Mouse (Mus musculus): ENCODE measurements around the gene 4930558K02Rik. TPM values are rescaled to one million over a fixed set of nuclear protein-coding genes. Genes with fewer than 3 reads are reported as not detected.

The 4930558K02Rik gene
- total and polyA plus RNA-seq, 3 experiments: not detected

DNA sequence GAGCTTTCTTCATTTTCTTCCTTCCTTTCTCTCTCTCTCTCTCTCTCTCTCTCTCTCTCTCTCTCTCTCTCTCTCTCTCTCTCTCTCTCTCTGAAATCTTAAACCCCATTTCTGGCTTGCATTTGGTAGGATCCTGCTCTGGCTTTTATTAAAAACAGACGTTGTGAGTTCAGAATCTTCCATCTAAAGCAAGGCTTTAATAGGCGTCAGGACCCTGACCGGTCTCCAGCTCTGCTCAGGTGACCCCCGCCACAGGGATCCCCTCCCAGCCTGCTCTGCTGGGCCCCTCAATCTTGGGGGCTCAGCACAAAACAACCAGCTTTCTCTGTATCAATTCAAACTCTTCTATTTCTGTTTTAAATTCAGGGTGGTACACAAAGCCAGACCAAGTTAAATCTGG, 28.8 kb upstream of the 4930558K02Rik start:
- Histone ChIP-seq H3K36me3 (ENCODE audit: control insufficient read depth, insufficient read depth, low read length) (no peaks in the 10 kb centered on the region), H3K79me2 (replicated peaks; ENCODE audit: control insufficient read depth, insufficient read depth, low read length) (no peaks in the 10 kb centered on the region), H3K9ac (ENCODE audit: low read depth, low read length) (no peak overlapping the region), H3K27me3 (ENCODE audit: control insufficient read depth, insufficient read depth, low read length) (no peaks in the 10 kb centered on the region), H3K4me3 (no peak overlapping the region), H3K27ac (no peak overlapping the region; the same call in 1 of the 2 replicates), H3K4me1 (ENCODE audit: control insufficient read depth, insufficient read depth, low read length) (peaks cover 8% of the 10 kb centered on the region)
- no peak for TF ChIP-seq CTCF (IDR thresholded peaks at IDR 0.05)
- no peak for TF ChIP-seq EP300 (IDR thresholded peaks at IDR 0.05; ENCODE audit: insufficient read depth, low read depth, low read length)
- no peak for TF ChIP-seq POLR2A (IDR thresholded peaks at IDR 0.05; ENCODE audit: insufficient read depth, low read depth, low read length)
- no peak for DNase-seq
- 78% methylated on average over 4 of the region's 4 CpGs for WGBS
- intact Hi-C loops (cut with DNase I): loop anchor here (10.0 kb wide), 1 partner anchor 267 kb away; no protein-coding TSS in a partner anchor

DNA sequence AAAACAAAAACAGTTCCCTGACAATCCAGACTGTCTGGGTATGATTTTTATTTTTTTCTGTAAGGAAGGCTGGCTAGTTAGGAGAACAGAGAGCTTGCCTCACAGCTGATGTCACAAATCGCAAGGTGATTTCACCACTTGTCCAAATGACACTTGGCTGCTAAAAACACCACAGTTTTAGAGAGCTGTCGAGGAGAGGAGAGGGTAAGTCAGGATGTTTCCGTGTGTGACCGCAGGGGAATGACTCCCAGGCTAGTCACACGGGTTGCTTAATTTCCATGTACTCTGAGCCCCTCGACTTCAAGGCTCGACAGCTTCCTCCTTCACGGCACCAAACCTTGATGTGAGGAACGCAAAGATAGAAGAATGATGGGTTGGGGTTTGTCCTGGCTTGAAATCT, 26.7 kb upstream of the 4930558K02Rik start:
- H3K27me3 ChIP-seq (ENCODE audit: control insufficient read depth, insufficient read depth, low read length): no peaks in the 10 kb centered on the region
- no peaks in the 10 kb centered on the region for H3K36me3 ChIP-seq (ENCODE audit: control insufficient read depth, insufficient read depth, low read length)
- intact Hi-C loops (cut with DNase I): loop anchor here (10.0 kb wide), 1 partner anchor 269 kb away; no protein-coding TSS in a partner anchor
- no peak overlapping the region for H3K4me3 ChIP-seq
- peak overlapping the region; percentile 71; the same call in 1 of the 2 replicates for H3K27ac ChIP-seq
- no peak for DNase-seq
- no peak overlapping the region for H3K9ac ChIP-seq (ENCODE audit: low read depth, low read length)
- 81% methylated on average over 9 of the region's 9 CpGs for WGBS
- no peaks in the 10 kb centered on the region for H3K79me2 ChIP-seq (replicated peaks; ENCODE audit: control insufficient read depth, insufficient read depth, low read length)
- TF ChIP-seq POLR2A (IDR thresholded peaks at IDR 0.05; ENCODE audit: insufficient read depth, low read depth, low read length): no peak
- no peak for TF ChIP-seq CTCF (IDR thresholded peaks at IDR 0.05)
- no peak for TF ChIP-seq EP300 (IDR thresholded peaks at IDR 0.05; ENCODE audit: insufficient read depth, low read depth, low read length)
- peaks cover 8% of the 10 kb centered on the region for H3K4me1 ChIP-seq (ENCODE audit: control insufficient read depth, insufficient read depth, low read length)

- TF ChIP-seq CTCF (IDR thresholded peaks at IDR 0.05): peak; percentile 76
- TF ChIP-seq EP300 (IDR thresholded peaks at IDR 0.05; ENCODE audit: insufficient read depth, low read depth, low read length): 0 out of 2 replicates have a peak, but pooled peaks have one; percentile 41
- no peak for TF ChIP-seq POLR2A (IDR thresholded peaks at IDR 0.05; ENCODE audit: insufficient read depth, low read depth, low read length)
- Histone ChIP-seq H3K4me3 (peak overlapping the region; percentile 15), H3K4me1 (ENCODE audit: control insufficient read depth, insufficient read depth, low read length) (peaks cover 8% of the 10 kb centered on the region), H3K27me3 (ENCODE audit: control insufficient read depth, insufficient read depth, low read length) (no peaks in the 10 kb centered on the region), H3K36me3 (ENCODE audit: control insufficient read depth, insufficient read depth, low read length) (no peaks in the 10 kb centered on the region), H3K79me2 (replicated peaks; ENCODE audit: control insufficient read depth, insufficient read depth, low read length) (no peaks in the 10 kb centered on the region), H3K27ac (peak overlapping the region; percentile 71), H3K9ac (ENCODE audit: low read depth, low read length) (peak overlapping the region; percentile 51)
- 41% methylated on average over 23 of the region's 23 CpGs for WGBS
- peak; percentile 60 to 70 for DNase-seq
- intact Hi-C loops (cut with DNase I): loop anchor here (5.0 to 10.0 kb wide), 2 partner anchors 212 to 270 kb away; no protein-coding TSS in a partner anchor
Measured at GRCm38 (mm10) chr1:162004821-162005770, 25.7 kb upstream of the 4930558K02Rik start.

DNA sequence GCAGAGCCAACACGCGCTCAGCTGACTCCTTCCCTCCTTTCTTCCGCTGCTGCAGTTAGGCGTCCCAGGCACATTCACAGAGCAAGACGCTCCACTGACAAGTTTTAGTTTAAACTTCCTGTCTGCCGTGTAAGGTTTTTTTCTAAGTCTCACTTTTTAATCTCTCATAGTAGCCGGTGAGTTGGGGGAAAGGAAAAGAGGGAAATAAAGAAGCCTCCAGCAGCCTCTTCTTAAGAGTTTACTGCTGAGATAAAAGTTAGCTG, 25.0 kb upstream of the 4930558K02Rik start:
- Histone ChIP-seq H3K27me3 (ENCODE audit: control insufficient read depth, insufficient read depth, low read length) (no peaks in the 10 kb centered on the region), H3K4me3 (no peak overlapping the region), H3K36me3 (ENCODE audit: control insufficient read depth, insufficient read depth, low read length) (no peaks in the 10 kb centered on the region; the same call in 1 of the 2 replicates), H3K4me1 (ENCODE audit: control insufficient read depth, insufficient read depth, low read length) (peaks cover 10% of the 10 kb centered on the region), H3K79me2 (replicated peaks; ENCODE audit: control insufficient read depth, insufficient read depth, low read length) (no peaks in the 10 kb centered on the region), H3K9ac (ENCODE audit: low read depth, low read length) (no peak overlapping the region), H3K27ac (peak overlapping the region; percentile 71)
- TF ChIP-seq CTCF (IDR thresholded peaks at IDR 0.05): no peak
- TF ChIP-seq POLR2A (IDR thresholded peaks at IDR 0.05; ENCODE audit: insufficient read depth, low read depth, low read length): no peak
- no peak for TF ChIP-seq EP300 (IDR thresholded peaks at IDR 0.05; ENCODE audit: insufficient read depth, low read depth, low read length)
- 30% methylated on average over 7 of the region's 7 CpGs for WGBS
- intact Hi-C loops (cut with DNase I): loop anchor here (5.0 to 10.0 kb wide), 2 partner anchors 213 to 270 kb away; no protein-coding TSS in a partner anchor
- DNase-seq: no peak

DNA sequence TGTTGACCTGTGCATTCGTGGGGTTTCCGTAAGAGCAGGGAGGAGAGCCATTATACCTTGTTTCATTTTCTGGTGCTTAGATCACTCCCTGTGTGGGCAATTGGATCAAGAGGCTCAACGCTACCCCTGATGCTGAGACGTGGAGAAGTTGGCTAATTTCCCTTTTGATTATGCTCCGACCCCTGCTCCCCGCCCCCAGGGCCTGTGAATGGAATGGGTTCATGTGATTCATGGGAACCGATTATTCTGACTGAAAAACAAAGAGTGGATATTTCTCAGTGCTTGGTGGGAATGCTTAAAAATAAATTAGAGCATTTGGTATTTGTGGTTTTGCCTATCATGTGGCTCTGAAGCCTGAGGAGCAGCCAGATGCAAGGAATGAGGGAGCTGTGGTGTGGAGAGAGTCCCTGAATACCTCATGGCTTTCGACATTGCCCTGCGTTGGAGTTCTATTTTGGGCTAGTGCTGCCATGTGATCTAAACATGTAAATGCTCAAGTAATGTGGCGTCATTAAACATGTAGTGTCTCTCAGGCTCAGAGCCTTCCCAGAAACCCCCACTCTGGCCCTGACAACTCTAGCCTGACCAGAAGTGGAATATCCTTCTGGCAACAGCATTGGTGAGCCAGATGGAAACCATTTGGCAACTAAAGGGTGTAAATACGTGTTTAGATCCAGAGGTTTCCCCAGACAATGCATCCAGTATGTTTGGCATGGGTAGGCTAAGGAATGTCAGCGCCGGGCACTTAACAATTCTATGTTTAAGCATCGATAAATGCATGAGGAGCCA, 24.5 kb upstream of the 4930558K02Rik start:
- H3K27me3 ChIP-seq (ENCODE audit: control insufficient read depth, insufficient read depth, low read length): no peaks in the 10 kb centered on the region
- DNase-seq: peak; percentile 15 to 24
- H3K9ac ChIP-seq (ENCODE audit: low read depth, low read length): no peak overlapping the region
- intact Hi-C loops (cut with DNase I): loop anchor here (5.0 to 10.0 kb wide), 2 partner anchors 213 to 271 kb away; no protein-coding TSS in a partner anchor
- WGBS: 53% methylated on average over 14 of the region's 14 CpGs
- H3K4me1 ChIP-seq (ENCODE audit: control insufficient read depth, insufficient read depth, low read length): peaks cover 10% of the 10 kb centered on the region
- H3K4me3 ChIP-seq: no peak overlapping the region
- TF ChIP-seq POLR2A (IDR thresholded peaks at IDR 0.05; ENCODE audit: insufficient read depth, low read depth, low read length) (no peak), EP300 (IDR thresholded peaks at IDR 0.05; ENCODE audit: insufficient read depth, low read depth, low read length) (no peak), CTCF (IDR thresholded peaks at IDR 0.05) (no peak)
- H3K27ac ChIP-seq: peak overlapping the region; percentile 71
- H3K79me2 ChIP-seq (replicated peaks; ENCODE audit: control insufficient read depth, insufficient read depth, low read length): no peaks in the 10 kb centered on the region
- no peaks in the 10 kb centered on the region; the same call in 1 of the 2 replicates for H3K36me3 ChIP-seq (ENCODE audit: control insufficient read depth, insufficient read depth, low read length)

All from heart, adult 2 months (tissue).